Mouse (Mus musculus): Measurements from ENCODE around the gene Sbk3.

- TF ChIP-seq CTCF (IDR thresholded peaks at IDR 0.05; ENCODE audit: low read depth) (peak; percentile 16; the same call in 1 of the 2 replicates), EP300 (optimal IDR thresholded peaks at IDR 0.05) (no peak)
Observed at GRCm38 (mm10) chr7:5008229-5008628, 37.3 kb upstream of the Sbk3 start.
